Mouse (Mus musculus): ENCODE results near the gene Gm45062.

The Gm45062 gene

DNA sequence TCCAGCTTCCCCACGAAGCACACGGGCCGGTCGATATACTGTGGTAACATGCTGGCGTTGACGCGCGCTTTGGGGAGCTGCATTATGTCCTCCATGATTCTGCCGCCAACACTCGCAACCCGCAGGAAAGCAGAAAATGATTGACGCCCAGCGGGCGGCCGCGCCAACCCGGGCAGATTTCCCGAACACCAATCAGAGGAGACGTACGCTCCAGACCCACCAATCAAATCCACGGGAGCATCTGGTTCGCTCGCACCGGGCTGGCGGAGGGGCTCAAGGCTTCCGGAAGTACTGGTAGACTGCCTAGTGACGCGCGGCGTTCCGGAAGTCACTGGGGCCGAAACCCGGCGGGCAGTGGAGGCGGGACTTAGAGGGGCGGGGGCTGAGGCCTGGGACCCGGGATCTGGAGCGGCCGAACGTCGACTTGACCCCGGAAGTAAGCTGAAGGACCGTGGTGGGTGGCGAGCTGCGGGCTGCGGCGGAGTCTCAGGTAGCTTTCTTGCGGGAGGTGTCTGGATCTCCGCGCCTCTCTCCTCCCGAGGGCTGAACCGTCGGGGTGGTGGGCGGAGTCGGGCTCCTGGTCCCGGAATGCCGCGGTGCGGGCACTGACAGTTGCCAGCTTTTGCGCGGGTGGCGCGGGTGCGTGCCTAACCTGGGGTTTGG is at the start of gene Gm45062, which contains the start of the genes Rpa3 and Umad1:
TSS of gene Gm45062 (plus strand) at position 447 of the 663 bp plus-strand sequence.
TSS of gene Rpa3 (minus strand) at position 170 of the 663 bp plus-strand sequence.
TSS of gene Umad1 (plus strand) at position 285 of the 663 bp plus-strand sequence.
- peak; percentile 99 for DNase-seq

GRCm38 (mm10) chr6:8209866-8210186 is 49.4 kb upstream of the Gm45062 start:
- DNase-seq, result peak in 1 of 2 experiments; percentile 53

DNA sequence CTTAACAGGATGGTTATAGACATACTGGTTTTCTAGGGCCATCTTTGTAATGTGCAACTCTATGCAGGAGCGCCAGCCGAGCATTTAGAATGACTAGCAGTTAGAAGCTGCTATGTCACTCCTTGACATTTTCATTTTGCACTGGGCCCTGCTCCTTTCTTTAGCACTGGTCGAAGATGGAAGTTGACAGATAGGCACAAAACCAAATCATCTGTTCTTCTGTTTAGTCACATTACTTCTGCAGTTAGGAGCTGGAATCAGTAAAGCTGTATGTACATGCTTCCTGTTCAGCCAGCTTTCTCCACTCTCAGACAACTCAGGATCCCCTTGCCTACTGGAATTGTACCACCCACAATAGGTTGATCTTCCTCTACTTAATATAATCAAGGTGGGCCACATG is 48.6 kb upstream of the Gm45062 start:
- DNase-seq, result peak; percentile 11 to 14

DNA sequence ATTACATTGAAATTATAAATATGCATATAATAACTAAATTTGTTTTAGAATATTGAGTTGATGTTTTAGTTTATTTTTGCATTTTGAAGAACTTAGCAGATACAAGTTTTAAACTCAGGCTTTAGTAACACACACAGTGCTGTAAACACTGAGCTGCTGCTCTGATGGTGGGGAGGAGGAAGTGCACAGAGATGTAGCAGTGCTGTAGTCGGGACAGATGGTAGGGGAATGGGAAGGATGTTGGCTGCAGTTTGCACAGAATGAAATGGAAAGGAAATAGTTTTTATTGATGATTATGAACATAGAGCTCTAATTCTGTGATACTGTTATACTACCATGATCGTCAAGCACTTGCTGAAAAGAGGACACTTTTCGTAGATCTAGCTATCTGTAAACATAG is 32.2 kb upstream of the Gm45062 start:
- no peak for DNase-seq

DNA sequence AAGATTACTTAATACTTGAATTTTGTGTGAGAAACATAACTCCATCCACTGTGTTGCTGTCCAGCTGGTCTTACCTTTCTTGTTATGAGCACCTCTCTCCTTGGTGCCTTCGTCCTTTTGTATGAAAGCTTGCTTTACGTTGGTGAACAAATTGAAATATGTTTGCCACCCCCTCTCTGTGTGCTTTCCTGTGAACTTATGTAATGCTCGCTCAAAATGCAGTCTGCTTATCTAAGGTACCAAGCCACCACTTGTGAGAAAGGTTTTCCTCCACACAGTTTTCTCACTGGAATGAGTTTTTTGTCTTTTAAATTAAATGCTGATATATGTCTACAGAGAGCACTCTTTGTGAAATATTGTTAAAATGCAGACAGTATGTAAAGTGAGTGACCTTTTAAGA is 30.7 kb upstream of the Gm45062 start:
- DNase-seq, result no peak

DNA sequence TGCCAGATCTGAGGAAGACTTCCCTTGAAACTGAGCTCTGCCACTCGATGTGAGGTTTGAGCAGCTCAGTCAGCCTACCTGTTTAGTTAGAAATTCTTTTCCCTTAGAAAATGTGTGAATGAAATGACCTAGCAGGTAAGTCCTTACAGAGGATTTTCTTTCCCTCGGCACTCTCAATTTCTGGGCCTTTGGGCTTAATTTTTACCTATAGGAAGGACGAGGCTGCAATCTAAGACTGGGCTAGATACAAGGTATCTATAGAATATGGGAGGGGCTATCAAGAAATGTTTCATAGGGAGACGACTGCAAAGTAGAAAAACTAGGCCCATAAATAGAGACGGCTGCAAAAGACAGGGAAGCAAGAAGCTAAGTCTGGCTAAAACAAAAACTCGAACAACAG is 934 bp upstream of the Gm45062 start:
- DNase-seq, result no peak

- no peak for DNase-seq
Observed at GRCm38 (mm10) chr6:8259667-8260044, 406 bp downstream of the Gm45062 start.

GRCm38 (mm10) chr6:8271047-8271446 is 11.8 kb downstream of the Gm45062 start:
- DNase-seq, result no peak

DNA sequence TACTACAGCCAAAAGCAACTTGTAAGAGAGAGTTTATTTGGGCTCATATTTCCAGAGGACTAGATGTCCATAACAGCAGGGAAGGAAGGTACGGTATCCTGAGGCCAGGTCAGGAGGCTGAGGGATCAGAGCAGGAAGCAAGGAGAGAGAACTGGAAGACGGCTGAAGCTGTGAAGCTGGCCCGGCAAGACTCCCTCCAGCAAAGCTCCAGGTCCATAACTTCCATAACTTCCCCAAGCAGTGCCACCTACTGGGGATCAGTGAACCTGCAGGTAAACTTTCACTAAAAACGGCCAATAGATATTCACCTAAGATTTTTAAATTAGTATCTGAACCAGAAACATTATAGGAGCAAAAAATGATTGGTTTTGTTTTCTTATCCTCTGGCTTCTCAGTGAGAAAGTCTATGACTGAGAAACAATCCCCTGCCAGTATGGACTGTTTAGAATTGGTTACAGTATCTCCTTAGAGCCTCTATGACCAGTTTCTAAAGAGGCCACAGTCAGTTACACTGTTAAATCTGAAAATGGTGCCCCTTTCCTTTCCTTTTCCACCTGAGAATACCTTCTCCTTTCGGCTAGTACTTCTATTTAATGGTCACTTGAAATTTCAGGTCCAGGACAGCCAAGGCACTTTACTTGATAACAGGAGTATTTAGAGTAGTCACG is 15.3 kb downstream of the Gm45062 start:
- DNase-seq, result peak; percentile 71 to 77

DNA sequence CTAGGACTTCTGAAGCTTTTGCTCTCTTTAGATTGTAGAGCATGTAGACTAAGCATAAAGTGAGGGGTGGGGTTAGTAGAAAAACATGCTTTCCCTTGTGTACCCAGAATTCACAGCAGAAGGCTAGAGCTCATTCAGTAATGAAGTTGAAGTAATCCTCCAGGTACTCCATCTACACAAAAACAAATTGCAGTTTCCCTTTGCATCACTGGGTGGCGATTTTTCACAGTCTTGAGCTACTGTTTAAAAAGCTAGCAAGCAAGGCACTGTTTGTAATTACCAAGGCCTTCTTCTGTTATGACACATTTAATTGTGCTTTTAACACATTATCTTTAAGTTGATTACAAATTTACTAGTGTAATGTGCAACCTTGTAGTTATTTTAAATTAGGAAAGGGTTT is 15.8 kb downstream of the Gm45062 start:
- DNase-seq, result peak; percentile 83 to 86

GRCm38 (mm10) chr6:8276431-8276830 is 17.2 kb downstream of the Gm45062 start:
- DNase-seq, result no peak

DNA sequence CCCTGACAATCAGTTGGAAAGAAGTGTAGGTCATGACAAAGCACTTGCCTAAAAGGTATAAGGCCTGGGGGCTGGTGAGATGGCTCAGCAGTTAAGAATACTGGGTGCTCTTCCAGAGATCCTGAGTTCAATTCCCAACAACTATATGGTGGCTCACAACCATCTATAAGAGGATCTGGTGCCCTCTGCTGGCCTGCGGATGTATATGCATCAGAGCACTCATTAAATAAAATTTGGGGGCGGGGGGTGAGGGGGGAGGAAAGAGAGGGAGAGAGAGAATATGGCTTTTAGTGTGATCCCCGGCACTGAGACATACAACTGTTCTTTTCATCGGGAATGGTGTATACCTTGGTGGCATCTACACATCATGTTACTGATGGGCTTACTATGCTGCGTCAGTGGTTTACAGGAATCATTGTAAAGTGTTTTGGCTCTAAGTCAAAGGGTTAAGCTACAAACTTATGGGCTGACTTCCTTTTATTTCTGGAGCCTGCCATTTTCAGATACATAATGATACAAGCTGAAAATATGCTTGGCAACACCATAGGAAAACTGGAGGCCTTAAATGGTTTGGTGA is 19.3 kb downstream of the Gm45062 start:
- peak in 1 of 2 experiments; percentile 25 for DNase-seq

GRCm38 (mm10) chr6:8283255-8283654 is 24.0 kb downstream of the Gm45062 start:
- DNase-seq, result no peak

GRCm38 (mm10) chr6:8285401-8285960 is 26.2 kb downstream of the Gm45062 start:
- DNase-seq, result no peak

DNA sequence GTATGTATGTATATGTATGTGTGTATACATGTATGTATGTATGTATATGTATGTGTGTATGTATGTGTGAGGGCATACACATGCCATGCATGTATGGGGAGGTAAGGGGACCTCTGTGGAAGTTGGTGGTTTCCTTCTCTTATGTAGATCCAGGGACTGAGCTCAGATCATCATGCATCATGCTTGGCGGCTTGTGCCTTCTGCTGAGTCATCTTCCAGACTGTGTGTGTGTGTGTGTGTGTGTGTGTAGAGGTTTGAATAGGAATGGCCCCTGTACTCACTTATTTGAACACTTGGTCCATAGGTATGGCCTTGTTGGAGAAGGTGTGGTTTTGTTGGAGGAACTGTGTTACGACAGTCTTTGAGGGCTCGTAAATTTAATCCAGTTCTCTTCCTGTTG is 26.9 kb downstream of the Gm45062 start:
- DNase-seq, result no peak

DNA sequence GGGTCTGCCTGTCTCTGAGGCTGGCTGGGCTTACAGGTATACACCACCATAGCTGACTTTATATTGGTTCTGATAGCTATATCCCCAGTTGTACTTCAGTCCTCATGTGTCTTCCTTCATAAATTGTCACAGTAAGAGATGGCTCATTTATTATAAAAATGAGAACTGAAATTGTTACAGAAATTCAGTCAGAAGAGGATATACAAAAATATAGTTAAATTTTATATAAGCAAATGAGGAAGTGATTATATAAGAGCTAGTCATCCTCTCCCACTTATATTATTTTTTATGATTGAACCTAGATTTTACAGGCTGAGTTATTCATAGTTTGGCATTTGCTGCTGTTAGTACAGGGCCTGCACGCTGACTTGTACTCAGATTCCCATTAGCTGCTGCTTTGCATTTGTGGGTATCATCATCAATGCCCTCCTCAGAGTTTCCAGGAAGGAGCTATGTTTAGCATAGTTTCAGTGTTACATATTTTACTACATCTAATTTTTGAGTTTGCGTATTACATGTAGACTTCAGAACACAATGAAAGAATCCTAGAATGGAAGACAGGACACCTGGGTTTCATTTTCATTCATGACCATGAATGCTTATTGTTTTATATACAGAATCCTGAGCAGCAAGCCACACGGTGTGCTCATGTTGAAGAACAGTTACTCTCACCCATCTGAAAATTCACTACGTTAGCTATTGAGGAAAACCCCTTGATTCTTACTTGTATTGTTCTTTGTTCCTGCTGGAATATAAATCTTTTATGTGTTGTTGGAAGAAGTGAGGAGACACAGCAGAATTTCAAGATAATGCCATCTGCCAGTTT is 29.7 kb downstream of the Gm45062 start:
- DNase-seq, result no peak

DNA sequence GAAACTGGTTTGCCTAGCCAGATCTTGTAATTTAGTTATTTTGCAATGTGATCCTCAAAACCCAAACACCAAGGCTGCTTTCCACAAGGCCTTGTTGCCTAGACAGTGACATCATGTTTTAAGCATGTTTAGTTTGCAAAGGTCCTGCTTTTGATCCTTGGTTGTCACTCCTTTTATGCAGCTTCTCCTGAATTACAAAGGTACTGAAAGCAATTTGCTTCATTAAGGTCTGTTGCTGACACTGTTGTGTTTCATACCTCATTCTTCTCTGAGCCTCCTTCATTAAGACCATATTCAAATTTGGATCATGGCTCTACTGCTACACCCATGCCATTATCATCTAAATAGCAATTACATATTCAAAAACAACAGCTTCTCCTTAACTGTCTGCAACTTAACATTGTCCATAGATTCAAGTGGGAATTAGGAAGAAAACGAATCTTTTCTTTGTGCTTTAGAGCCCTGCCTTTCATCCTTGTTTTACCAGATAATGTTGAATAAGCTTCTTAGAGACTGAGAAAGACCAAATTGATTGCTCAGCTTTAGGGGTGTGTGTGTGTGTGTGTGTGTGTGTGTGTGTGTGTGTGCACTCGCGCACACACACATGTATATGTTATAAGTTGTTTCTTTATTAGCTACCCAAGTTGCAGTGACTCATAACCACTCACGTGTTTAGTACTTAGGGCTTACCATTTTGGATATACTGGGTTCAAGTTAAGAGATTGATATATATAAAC is 35.0 kb downstream of the Gm45062 start:
- no peak for DNase-seq

- no peak for DNase-seq
Observed at GRCm38 (mm10) chr6:8299066-8299863, 40.0 kb downstream of the Gm45062 start.

- DNase-seq, result no peak
Observed at GRCm38 (mm10) chr6:8307878-8308775, 48.9 kb downstream of the Gm45062 start.

DNA sequence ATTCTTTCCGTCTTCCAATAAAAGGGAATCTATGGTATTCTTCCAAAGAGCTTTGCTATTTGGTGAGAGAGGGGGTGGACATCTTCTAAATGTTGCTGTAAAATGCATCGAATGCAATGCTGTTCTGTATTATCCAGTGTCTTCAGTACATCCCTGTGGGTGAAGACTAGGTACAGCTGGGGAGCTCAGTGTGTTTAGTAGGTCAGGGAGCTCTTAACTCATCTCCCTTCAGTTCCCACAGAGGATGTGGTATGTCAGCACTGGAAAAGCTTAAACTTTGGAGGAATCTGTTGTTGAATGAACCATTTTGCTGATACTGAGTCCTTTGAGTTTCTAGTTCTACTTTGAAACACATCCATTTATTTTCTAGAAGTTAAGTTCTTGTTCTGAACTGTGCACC is 53.3 kb downstream of the Gm45062 start:
- DNase-seq, result no peak
